Mouse (Mus musculus) forebrain, embryonic 12.5 days (tissue): Measurements from ENCODE around the gene 1700102P08Rik. TPM values are rescaled to one million over a fixed set of nuclear protein-coding genes. Genes with fewer than 3 reads are reported as not detected.

Source experiments
- ATAC-seq: fragments of 200-750 bp; cut with Nextera tagmentation; 2 replicates; pipeline ENCODE4 v1.8.0; 2017; ENCODE audit warnings: moderate TSS enrichment; ENCODE audit not compliant: low FRiP score
- H3K27ac ChIP-seq: fragments of 300-500 bp; sonication (generic); 2 replicates; pipeline ENCODE4 v1.5.1; 2016; ENCODE audit warnings: mild to moderate bottlenecking
- H3K27me3 ChIP-seq: fragments of 300-500 bp; sonication (generic); 2 replicates; pipeline ENCODE4 v1.6.1; 2016; ENCODE audit warnings: mild to moderate bottlenecking
- H3K36me3 ChIP-seq: fragments of 300-500 bp; sonication (generic); replicated peaks from 2 replicates; pipeline ENCODE4 v1.6.1; 2016; ENCODE audit warnings: mild to moderate bottlenecking
- H3K4me1 ChIP-seq: fragments of 300-500 bp; sonication (generic); 2 replicates; pipeline ENCODE4 v1.6.1; 2016
- H3K4me2 ChIP-seq: fragments of 300-500 bp; sonication (generic); 2 replicates; pipeline ENCODE4 v1.6.1; 2016; ENCODE audit warnings: mild to moderate bottlenecking, moderate library complexity
- H3K4me3 ChIP-seq: fragments of 300-500 bp; sonication (generic); replicated peaks from 2 replicates; pipeline ENCODE4 v1.5.1; 2016; ENCODE audit warnings: mild to moderate bottlenecking
- H3K9ac ChIP-seq: fragments of 300-500 bp; sonication (generic); 2 replicates; pipeline ENCODE4 v1.6.1; 2016; ENCODE audit warnings: mild to moderate bottlenecking
- H3K9me3 ChIP-seq: fragments of 300-500 bp; sonication (generic); 2 replicates; pipeline ENCODE4 v1.6.1; 2016
- WGBS: fragments of 180-500 bp; shearing (Covaris S2); methylation state at CpG from one replicate; pipeline ENCODE4 v1.1.7; 2016; 5-methylcytosine and 5-hydroxymethylcytosine counted together
- polyA plus RNA-seq: library from polyadenylated mRNA; unstranded; fragments of >200 nt; fragmentation: Nextera tagmentation; extraction: Ambion mirVana; gene quantifications from 2 replicates; pipeline ENCODE4 v1.2.1, GENCODE M21; 2016

The 1700102P08Rik gene
- polyA plus RNA-seq, 1 experiment from 2014 or later, result 1.9 TPM

DNA sequence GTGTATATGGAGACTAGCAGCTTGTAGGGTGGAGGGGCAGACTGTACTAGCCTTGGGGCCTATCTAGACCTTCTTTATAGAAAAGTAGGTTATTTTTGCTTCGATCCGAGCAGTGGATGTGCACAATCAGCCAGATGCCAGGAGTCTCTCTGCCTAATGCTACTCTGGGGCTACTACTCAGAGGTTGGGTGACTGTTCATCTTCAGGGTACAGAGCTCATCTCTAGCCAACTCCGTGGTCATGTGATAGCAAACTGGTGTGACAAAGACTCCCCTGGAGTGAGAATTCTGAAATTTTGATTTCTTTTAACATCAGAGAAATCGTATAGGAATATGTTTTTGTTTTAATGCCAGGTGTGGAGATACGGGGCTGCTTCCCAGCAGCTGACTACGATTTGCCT lies 60.3 kb downstream of the 1700102P08Rik start:
- 0 out of 2 replicates have a peak, but pooled peaks cover 3% of the 10 kb centered on the region for H3K27me3 ChIP-seq
- WGBS, result 47% methylated on average over 6 of the region's 6 CpGs
- peak overlapping the region; percentile 53 for H3K4me3 ChIP-seq
- peak overlapping the region; percentile 66; the same call in 1 of the 2 replicates for H3K9ac ChIP-seq
- peak overlapping the region; percentile 95 for H3K27ac ChIP-seq
- H3K4me1 ChIP-seq, result peaks cover 46% of the 10 kb centered on the region
- peaks cover 13% of the 10 kb centered on the region for H3K36me3 ChIP-seq
- ATAC-seq, result peak; percentile 6; the same call in 1 of the 2 replicates
- H3K4me2 ChIP-seq, result peak overlapping the region; percentile 84
- no peaks in the 10 kb centered on the region for H3K9me3 ChIP-seq

DNA sequence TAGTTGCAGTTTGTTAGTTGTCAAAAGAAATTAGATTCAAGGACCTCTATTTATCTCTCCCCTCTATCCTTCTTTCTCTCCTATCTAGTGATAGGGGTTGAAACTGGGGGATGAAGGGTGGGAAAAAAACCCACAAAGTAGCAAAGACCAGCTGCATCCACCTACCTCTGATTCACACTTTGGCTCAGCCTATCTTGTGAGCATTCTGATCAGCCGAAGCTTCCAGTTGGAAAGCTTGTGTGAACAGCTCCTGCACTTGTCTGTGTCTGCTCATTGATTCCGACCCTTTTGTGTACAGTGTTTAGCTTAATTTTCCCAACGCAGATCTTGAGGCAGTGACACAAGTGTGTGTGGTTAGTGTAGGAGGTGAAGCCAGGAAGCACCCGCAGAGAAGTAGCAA lies 60.9 kb downstream of the 1700102P08Rik start:
- peaks cover 7% of the 10 kb centered on the region for H3K36me3 ChIP-seq
- H3K27ac ChIP-seq, result no peak overlapping the region
- peak overlapping the region; percentile 84; the same call in 1 of the 2 replicates for H3K4me2 ChIP-seq
- H3K9ac ChIP-seq, result no peak overlapping the region
- 0 out of 2 replicates have a peak, but pooled peaks cover 3% of the 10 kb centered on the region for H3K27me3 ChIP-seq
- H3K4me3 ChIP-seq, result no peak overlapping the region
- no peak for ATAC-seq
- peaks cover 46% of the 10 kb centered on the region for H3K4me1 ChIP-seq
- WGBS, result 81% methylated on average over 4 of the region's 4 CpGs
- no peaks in the 10 kb centered on the region for H3K9me3 ChIP-seq

DNA sequence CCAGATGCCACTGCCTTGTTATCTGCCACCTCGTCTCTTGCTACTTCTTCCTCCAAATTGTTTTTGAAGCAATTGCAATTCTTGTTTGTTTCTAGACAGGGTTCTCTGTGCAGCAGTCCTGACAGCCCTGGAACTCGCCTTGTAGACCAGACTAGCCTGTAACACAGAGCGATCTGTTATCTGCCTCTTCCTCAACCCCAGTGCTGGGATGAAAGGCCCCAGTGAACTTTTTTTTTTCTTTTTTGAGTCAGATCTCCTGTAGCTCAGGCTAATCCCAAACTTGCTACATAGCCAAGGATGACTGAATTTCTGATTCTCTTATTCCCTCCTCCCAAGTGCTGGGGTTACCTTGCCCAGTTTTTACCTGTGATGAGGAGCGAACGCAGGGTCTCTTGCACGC lies 61.8 kb downstream of the 1700102P08Rik start:
- no peaks in the 10 kb centered on the region for H3K36me3 ChIP-seq
- H3K4me3 ChIP-seq, result no peak overlapping the region
- ATAC-seq, result no peak
- no peak overlapping the region for H3K9ac ChIP-seq
- H3K27me3 ChIP-seq, result 0 out of 2 replicates have a peak, but pooled peaks cover 10% of the 10 kb centered on the region
- no peak overlapping the region for H3K4me2 ChIP-seq
- H3K27ac ChIP-seq, result no peak overlapping the region
- WGBS, result 86% methylated on average over 6 of the region's 6 CpGs
- peaks cover 37% of the 10 kb centered on the region for H3K4me1 ChIP-seq
- no peaks in the 10 kb centered on the region for H3K9me3 ChIP-seq

DNA sequence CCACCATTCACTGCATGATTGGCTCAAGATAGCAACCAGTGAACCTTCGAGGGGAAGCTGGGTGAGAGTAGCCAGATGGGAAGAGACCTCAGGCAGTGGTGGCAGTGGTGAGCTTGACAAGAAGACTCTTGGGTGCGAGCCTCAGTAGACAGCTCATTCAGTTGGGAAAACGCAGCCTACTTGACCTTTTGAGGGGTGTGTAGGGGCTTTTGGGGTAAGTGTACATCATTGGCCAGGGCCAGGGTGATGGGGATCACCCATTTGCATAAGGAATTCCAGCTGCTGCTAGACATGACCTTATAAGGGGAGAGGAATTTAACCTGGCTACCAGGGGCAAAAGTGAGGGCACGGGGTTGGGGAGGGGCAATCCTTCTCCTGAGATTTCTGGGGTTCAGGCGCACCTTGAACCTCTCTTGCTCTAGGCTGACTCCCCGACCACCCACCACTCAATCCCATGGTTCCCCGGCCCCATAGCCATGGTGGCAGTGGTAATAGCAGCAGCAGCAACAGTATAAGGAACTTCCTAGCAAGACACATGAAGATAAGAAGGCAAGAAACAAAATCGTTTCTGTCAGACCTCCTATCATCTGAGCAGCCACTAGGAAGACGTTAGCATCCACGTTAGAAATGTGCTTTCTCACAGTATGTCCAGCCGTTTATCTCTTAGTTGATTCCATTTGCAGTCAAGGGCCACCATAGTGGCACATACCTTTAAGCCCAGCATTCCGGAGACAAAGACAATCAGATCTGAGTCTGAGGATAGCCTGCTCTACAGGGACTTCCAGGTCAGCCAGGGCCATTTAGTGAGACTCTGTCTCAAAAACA lies 63.4 kb downstream of the 1700102P08Rik start:
- Histone ChIP-seq H3K36me3 (no peaks in the 10 kb centered on the region), H3K9me3 (no peaks in the 10 kb centered on the region), H3K9ac (no peak overlapping the region), H3K27me3 (0 out of 2 replicates have a peak, but pooled peaks cover 11% of the 10 kb centered on the region), H3K27ac (no peak overlapping the region), H3K4me1 (peaks cover 23% of the 10 kb centered on the region), H3K4me3 (no peak overlapping the region), H3K4me2 (no peak overlapping the region)
- WGBS, result 81% methylated on average over 12 of the region's 12 CpGs
- ATAC-seq, result no peak

DNA sequence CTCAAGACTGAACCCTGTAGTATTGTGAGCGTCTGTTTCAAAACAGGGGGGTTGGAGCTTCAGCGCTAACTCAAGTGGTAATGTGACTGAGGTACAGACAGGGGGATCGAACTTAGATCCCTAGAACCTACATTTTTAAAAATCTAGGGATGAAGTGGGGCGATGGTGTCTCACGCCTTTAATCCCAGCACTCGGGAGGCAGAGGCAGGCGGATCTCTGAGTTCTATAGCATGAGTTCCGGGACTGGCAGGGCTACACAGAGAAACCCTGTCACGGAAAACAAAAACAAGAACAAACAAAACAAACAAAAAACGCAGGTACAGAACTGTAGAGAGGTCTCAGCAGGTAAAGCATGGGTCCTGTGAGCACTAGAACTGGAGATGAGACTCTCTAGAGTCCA lies 64.3 kb downstream of the 1700102P08Rik start:
- H3K4me3 ChIP-seq, result no peak overlapping the region
- peaks cover 23% of the 10 kb centered on the region for H3K4me1 ChIP-seq
- no peaks in the 10 kb centered on the region for H3K36me3 ChIP-seq
- 88% methylated on average over 10 of the region's 10 CpGs for WGBS
- H3K9me3 ChIP-seq, result no peaks in the 10 kb centered on the region
- H3K9ac ChIP-seq, result no peak overlapping the region
- ATAC-seq, result no peak
- no peak overlapping the region for H3K27ac ChIP-seq
- H3K4me2 ChIP-seq, result no peak overlapping the region
- H3K27me3 ChIP-seq, result 0 out of 2 replicates have a peak, but pooled peaks cover 11% of the 10 kb centered on the region

DNA sequence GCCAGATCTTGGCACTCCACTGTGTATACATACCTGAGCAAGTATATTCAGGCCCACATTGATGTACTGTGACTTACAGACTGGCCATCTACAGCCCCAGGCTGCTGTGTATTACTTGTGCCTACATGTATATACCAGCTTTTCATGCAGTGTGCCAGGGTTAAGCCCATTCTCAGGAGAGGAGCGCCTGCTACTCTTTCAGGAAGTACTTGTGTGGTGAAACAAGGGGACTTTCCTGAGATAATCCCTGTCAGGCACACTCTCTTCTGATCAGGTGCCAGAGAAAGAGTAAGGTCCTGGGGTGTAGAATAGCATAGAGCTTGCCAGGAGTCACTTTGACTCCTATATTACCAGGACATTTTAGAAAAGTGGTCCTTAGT lies 67.3 kb downstream of the 1700102P08Rik start:
- no peak overlapping the region for H3K9ac ChIP-seq
- peaks cover 13% of the 10 kb centered on the region for H3K4me1 ChIP-seq
- peak overlapping the region; percentile 95 for H3K4me3 ChIP-seq
- WGBS, result 90% methylated on average over 1 of the region's 1 CpGs
- ATAC-seq, result no peak
- peaks cover 20% of the 10 kb centered on the region for H3K36me3 ChIP-seq
- peak overlapping the region; percentile 87 for H3K4me2 ChIP-seq
- H3K27me3 ChIP-seq, result 0 out of 2 replicates have a peak, but pooled peaks cover 11% of the 10 kb centered on the region
- H3K27ac ChIP-seq, result peak overlapping the region; percentile 82; the same call in 1 of the 2 replicates
- H3K9me3 ChIP-seq, result no peaks in the 10 kb centered on the region

Other genes with a start within 250 kb of the 1700102P08Rik start
- gene Bsn, start 202.4 kb upstream of the 1700102P08Rik start, polyA plus RNA-seq, result 3.6 and 3.9 TPM in 2 replicates
- 62.7 and 67.9 TPM in 2 replicates for gene Dag1, start 128.8 kb upstream of the 1700102P08Rik start, polyA plus RNA-seq
- gene Nicn1, start 102.4 kb upstream of the 1700102P08Rik start, polyA plus RNA-seq, result 65.0 and 69.8 TPM in 2 replicates
- 17.7 and 22.4 TPM in 2 replicates for gene Amt, start 96.0 kb upstream of the 1700102P08Rik start, polyA plus RNA-seq
- gene Rhoa, start 86.7 kb upstream of the 1700102P08Rik start, polyA plus RNA-seq, result 331 and 341 TPM in 2 replicates
- 30.5 and 30.7 TPM in 2 replicates for gene Tcta, start 86.6 kb upstream of the 1700102P08Rik start, polyA plus RNA-seq
- gene Gpx1, start 53.9 kb upstream of the 1700102P08Rik start, polyA plus RNA-seq, result 574 and 659 TPM in 2 replicates
- gene Usp4, start 45.0 kb upstream of the 1700102P08Rik start, polyA plus RNA-seq, result 137 and 144 TPM in 2 replicates
- 1.1 and 1.4 TPM in 2 replicates for gene Ccdc36, start 35.7 kb downstream of the 1700102P08Rik start, polyA plus RNA-seq
- not detected in 2 replicates for gene BC048562, start 43.7 kb downstream of the 1700102P08Rik start, polyA plus RNA-seq
- 44.1 and 49.0 TPM in 2 replicates for gene Ccdc71, start 67.7 kb downstream of the 1700102P08Rik start, polyA plus RNA-seq
- 67.6 and 70.0 TPM in 2 replicates for gene Klhdc8b, start 68.8 kb downstream of the 1700102P08Rik start, polyA plus RNA-seq
- 37.9 and 39.5 TPM in 2 replicates for gene Lamb2, start 86.9 kb downstream of the 1700102P08Rik start, polyA plus RNA-seq
- gene Usp19, start 97.8 kb downstream of the 1700102P08Rik start, polyA plus RNA-seq, result 101 and 103 TPM in 2 replicates
- gene Qars, start 114.9 kb downstream of the 1700102P08Rik start, polyA plus RNA-seq, result 85.7 and 91.4 TPM in 2 replicates
- 170 and 171 TPM in 2 replicates for gene Qrich1, start 124.0 kb downstream of the 1700102P08Rik start, polyA plus RNA-seq
- gene Impdh2, start 167.5 kb downstream of the 1700102P08Rik start, polyA plus RNA-seq, result 149 and 159 TPM in 2 replicates
- gene Ndufaf3, start 174.6 kb downstream of the 1700102P08Rik start, polyA plus RNA-seq, result 54.5 and 58.3 TPM in 2 replicates
- gene Dalrd3, start 177.1 kb downstream of the 1700102P08Rik start, polyA plus RNA-seq, result 225 and 235 TPM in 2 replicates
- gene Wdr6, start 185.9 kb downstream of the 1700102P08Rik start, polyA plus RNA-seq, result 254 and 285 TPM in 2 replicates
- gene P4htm, start 204.9 kb downstream of the 1700102P08Rik start, polyA plus RNA-seq, result 16.2 and 18.4 TPM in 2 replicates